Mouse (Mus musculus): ENCODE results near the gene Pigb. TPM values are rescaled to one million over a fixed set of nuclear protein-coding genes. Genes with fewer than 3 reads are reported as not detected.

The Pigb gene
- polyA plus RNA-seq, 1 experiment from 2014 or later = 3.1 TPM

DNA sequence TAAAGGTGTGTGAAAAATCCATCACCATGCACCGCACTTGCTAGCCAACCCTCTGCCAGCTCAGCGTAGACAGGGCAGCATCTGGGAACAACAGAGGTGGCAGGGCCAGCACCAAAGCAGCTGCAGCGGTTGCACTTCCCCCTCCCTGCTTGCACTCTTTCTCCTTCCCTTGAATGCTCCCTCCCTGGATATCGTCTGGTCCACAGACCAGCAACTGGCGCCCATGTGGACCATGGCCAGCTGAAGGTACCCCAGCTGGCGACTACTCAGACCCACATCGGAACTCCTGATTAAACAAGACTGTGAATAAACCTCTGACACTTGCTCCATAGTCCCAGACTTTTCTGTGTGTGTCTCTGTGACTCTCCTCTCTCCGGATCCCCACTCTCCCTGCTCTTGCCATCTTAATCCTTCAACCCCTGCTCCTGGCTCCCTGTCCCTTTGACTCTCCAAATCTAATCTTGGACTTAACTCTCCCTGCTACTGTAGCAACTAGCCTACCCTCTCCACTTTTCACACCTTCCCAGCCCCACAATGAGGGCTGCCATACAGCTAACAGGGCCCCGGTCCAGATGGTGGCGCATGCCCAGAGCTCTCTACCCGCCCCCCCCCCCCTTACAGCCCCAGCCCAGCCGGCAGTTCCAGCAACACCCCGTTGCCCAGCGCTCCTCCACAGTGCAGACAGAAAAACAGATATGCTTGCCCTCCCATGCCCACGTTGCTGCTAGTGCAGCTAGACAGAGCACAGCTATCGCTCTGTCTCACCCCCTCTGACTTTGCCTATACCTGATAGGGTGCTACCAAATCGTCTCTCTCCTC lies 14.2 kb downstream of the Pigb start:
- Histone ChIP-seq H3K27ac (ENCODE audit: low read depth) (no peak overlapping the region), H3K27me3 (ENCODE audit: insufficient read depth, low read length) (no peaks in the 10 kb centered on the region), H3K4me2 (ENCODE audit: low read depth, low read length) (no peak overlapping the region), H3K4me3 (ENCODE audit: low read depth, low read length) (no peak overlapping the region), H3K9me3 (ENCODE audit: low read length) (no peaks in the 10 kb centered on the region), H3K9ac (replicated peaks) (no peak overlapping the region), H3K36me3 (replicated peaks; ENCODE audit: insufficient read depth, low read length) (peaks cover 19% of the 10 kb centered on the region), H3K4me1 (ENCODE audit: insufficient read depth) (no peaks in the 10 kb centered on the region)
- WGBS (ENCODE audit: insufficient replicate concordance) = 56% methylated on average over 17 of the region's 17 CpGs
- ATAC-seq = no peak
- DNase-seq = no peak
- no peak for TF ChIP-seq EP300 (IDR thresholded peaks at IDR 0.05; ENCODE audit: low read depth)
- no peak for TF ChIP-seq CTCF (IDR thresholded peaks at IDR 0.05; ENCODE audit: low read depth)

DNA sequence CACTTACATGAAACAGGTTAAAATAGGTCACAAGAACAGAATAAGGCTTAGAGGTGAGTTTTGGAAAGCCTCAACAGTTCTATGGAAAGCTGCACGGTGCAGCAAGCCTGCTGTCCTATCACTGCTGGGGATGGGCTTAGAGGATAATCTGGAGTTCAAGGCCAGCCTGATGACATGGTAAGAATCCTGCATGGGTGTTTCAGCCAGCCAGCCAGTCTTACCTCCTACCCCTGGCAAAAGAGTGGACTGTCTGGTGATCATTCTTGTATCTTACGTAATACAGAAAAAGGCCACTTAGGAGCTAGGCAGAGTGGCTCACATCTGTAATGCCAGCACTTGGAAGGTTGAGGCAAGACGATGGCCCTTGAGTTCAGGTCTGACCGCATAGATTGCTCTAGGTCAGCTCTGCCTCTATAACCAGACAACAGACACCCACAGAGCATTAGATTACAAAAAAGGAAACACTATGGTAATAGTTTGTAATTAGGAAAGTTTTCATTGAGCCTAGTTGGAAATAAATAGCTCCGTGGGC lies 19.5 kb downstream of the Pigb start:
- Histone ChIP-seq H3K4me3 (ENCODE audit: low read depth, low read length) (no peak overlapping the region), H3K27me3 (ENCODE audit: insufficient read depth, low read length) (no peaks in the 10 kb centered on the region), H3K27ac (ENCODE audit: low read depth) (no peak overlapping the region), H3K4me2 (ENCODE audit: low read depth, low read length) (no peak overlapping the region), H3K9ac (replicated peaks) (no peak overlapping the region), H3K9me3 (ENCODE audit: low read length) (no peaks in the 10 kb centered on the region), H3K4me1 (ENCODE audit: insufficient read depth) (no peaks in the 10 kb centered on the region), H3K36me3 (replicated peaks; ENCODE audit: insufficient read depth, low read length) (peaks cover 39% of the 10 kb centered on the region)
- WGBS (ENCODE audit: insufficient replicate concordance) = 79% methylated on average over 5 of the region's 5 CpGs
- ATAC-seq = no peak
- TF ChIP-seq EP300 (IDR thresholded peaks at IDR 0.05; ENCODE audit: low read depth) = no peak
- TF ChIP-seq CTCF (IDR thresholded peaks at IDR 0.05; ENCODE audit: low read depth) = no peak
- DNase-seq = no peak

DNA sequence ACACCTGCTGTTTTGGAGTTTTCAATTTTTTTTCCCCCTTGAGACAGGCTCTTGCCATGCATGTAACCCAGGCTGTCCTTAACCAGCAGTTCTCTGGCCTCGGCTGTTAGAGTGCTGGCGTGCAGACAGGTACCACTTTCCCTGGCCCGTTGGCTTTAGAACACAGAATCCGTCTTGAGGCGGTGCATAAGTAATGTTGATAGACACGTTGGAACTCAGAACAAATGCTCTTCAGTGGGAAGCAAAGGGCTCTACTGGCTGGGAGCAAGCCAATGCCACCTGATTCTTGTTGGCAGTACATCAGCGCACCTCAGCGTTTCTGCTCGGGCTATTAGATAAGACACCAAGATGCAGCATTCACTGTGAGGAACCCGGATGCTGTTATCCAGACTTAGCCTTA lies 20.3 kb downstream of the Pigb start:
- H3K4me2 ChIP-seq (ENCODE audit: low read depth, low read length) = no peak overlapping the region
- H3K27ac ChIP-seq (ENCODE audit: low read depth) = no peak overlapping the region
- TF ChIP-seq EP300 (IDR thresholded peaks at IDR 0.05; ENCODE audit: low read depth) (no peak), CTCF (IDR thresholded peaks at IDR 0.05; ENCODE audit: low read depth) (no peak)
- H3K9me3 ChIP-seq (ENCODE audit: low read length) = no peaks in the 10 kb centered on the region
- ATAC-seq (no peak), DNase-seq (no peak)
- no peak overlapping the region for H3K4me3 ChIP-seq (ENCODE audit: low read depth, low read length)
- H3K9ac ChIP-seq (replicated peaks) = no peak overlapping the region
- H3K36me3 ChIP-seq (replicated peaks; ENCODE audit: insufficient read depth, low read length) = peaks cover 44% of the 10 kb centered on the region
- 86% methylated on average over 10 of the region's 10 CpGs for WGBS (ENCODE audit: insufficient replicate concordance)
- H3K27me3 ChIP-seq (ENCODE audit: insufficient read depth, low read length) = no peaks in the 10 kb centered on the region
- H3K4me1 ChIP-seq (ENCODE audit: insufficient read depth) = no peaks in the 10 kb centered on the region

DNA sequence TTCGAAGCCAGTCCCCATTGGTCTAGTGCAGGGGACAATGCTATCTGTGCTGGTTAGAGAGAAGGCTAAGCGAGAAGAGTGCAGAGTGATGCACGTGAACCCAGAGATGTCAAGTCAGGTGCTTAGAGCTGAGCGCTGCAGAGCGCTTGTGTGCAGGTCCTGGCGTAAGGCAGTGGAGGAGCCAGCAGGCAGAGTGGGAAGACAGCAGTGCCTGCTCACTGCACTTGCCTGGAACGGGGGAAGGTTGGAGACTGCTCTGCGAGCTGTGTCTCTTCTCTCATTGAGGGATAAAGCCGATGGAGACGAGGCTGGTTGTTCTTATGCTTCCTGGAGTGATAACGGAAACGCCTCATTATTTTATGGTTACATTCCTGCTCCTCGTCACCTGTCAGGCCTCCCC lies 25.5 kb downstream of the Pigb start:
- 84% methylated on average over 13 of the region's 13 CpGs for WGBS (ENCODE audit: insufficient replicate concordance)
- Histone ChIP-seq H3K9ac (replicated peaks) (no peak overlapping the region), H3K4me1 (ENCODE audit: insufficient read depth) (no peaks in the 10 kb centered on the region), H3K9me3 (ENCODE audit: low read length) (no peaks in the 10 kb centered on the region), H3K4me3 (ENCODE audit: low read depth, low read length) (no peak overlapping the region), H3K27ac (ENCODE audit: low read depth) (no peak overlapping the region), H3K36me3 (replicated peaks; ENCODE audit: insufficient read depth, low read length) (peaks cover 61% of the 10 kb centered on the region), H3K4me2 (ENCODE audit: low read depth, low read length) (no peak overlapping the region), H3K27me3 (ENCODE audit: insufficient read depth, low read length) (no peaks in the 10 kb centered on the region)
- DNase-seq (no peak), ATAC-seq (no peak)
- TF ChIP-seq EP300 (IDR thresholded peaks at IDR 0.05; ENCODE audit: low read depth) (no peak), CTCF (IDR thresholded peaks at IDR 0.05; ENCODE audit: low read depth) (no peak)

DNA sequence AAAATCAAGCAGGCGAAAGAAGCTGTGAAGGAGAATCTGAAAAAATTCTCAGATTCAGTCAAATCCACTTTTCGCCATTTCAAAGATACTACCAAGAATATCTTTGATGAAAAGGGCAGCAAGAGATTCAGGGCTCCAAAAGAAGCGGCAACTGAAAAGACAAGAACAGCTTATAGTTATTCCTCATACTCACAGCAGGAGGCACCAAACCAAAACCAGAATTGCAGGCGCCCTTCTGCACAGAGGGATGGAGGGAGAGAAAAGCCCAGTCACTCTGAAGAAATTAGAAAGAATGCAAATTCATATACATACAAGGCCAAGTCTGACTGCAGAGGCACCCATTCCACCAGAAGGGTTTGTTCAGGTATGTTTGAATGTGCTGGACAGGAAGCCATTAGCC lies 27.5 kb downstream of the Pigb start:
- Histone ChIP-seq H3K4me3 (ENCODE audit: low read depth, low read length) (no peak overlapping the region), H3K4me2 (ENCODE audit: low read depth, low read length) (no peak overlapping the region), H3K36me3 (replicated peaks; ENCODE audit: insufficient read depth, low read length) (peaks cover 48% of the 10 kb centered on the region), H3K4me1 (ENCODE audit: insufficient read depth) (no peaks in the 10 kb centered on the region), H3K9me3 (ENCODE audit: low read length) (no peaks in the 10 kb centered on the region), H3K9ac (replicated peaks) (no peak overlapping the region), H3K27me3 (ENCODE audit: insufficient read depth, low read length) (no peaks in the 10 kb centered on the region), H3K27ac (ENCODE audit: low read depth) (no peak overlapping the region)
- DNase-seq (no peak), ATAC-seq (no peak)
- 88% methylated on average over 4 of the region's 4 CpGs for WGBS (ENCODE audit: insufficient replicate concordance)
- 0 out of 2 replicates have a peak, but pooled peaks have one; percentile 23 for TF ChIP-seq CTCF (IDR thresholded peaks at IDR 0.05; ENCODE audit: low read depth)
- no peak for TF ChIP-seq EP300 (IDR thresholded peaks at IDR 0.05; ENCODE audit: low read depth)

DNA sequence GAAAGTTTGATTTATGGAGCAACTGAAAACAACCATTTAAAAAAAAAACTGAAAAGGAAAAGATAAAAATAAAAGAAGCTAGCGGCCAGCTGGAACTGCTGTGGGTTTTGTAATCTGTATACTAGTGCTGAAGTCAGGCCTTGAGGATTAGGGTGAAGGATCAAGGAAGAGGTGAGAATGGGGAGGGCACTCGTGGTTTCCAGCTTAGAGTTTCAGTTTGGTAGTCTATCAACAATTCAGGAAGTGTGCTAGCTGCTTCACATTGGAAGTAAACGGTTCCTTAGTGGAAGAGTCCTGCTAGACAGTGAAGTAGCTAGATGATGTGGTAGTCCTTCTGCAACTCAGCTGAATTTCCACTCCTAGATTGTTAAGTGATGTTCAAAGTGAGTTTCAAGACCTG lies 31.8 kb downstream of the Pigb start:
- 47% methylated on average over 3 of the region's 3 CpGs for WGBS (ENCODE audit: insufficient replicate concordance)
- Histone ChIP-seq H3K4me1 (ENCODE audit: insufficient read depth) (no peaks in the 10 kb centered on the region), H3K4me3 (ENCODE audit: low read depth, low read length) (no peak overlapping the region), H3K4me2 (ENCODE audit: low read depth, low read length) (no peak overlapping the region), H3K36me3 (replicated peaks; ENCODE audit: insufficient read depth, low read length) (peaks cover 25% of the 10 kb centered on the region), H3K27me3 (ENCODE audit: insufficient read depth, low read length) (no peaks in the 10 kb centered on the region), H3K27ac (ENCODE audit: low read depth) (no peak overlapping the region), H3K9me3 (ENCODE audit: low read length) (no peaks in the 10 kb centered on the region), H3K9ac (replicated peaks) (no peak overlapping the region)
- ATAC-seq (no peak), DNase-seq (no peak)
- TF ChIP-seq CTCF (IDR thresholded peaks at IDR 0.05; ENCODE audit: low read depth) = no peak
- no peak for TF ChIP-seq EP300 (IDR thresholded peaks at IDR 0.05; ENCODE audit: low read depth)

Data from liver, postnatal 0 days (tissue).